Mouse (Mus musculus) left cerebral cortex, postnatal 25 days (tissue): ENCODE results near the gene 2900026A02Rik. TPM values are rescaled to one million over a fixed set of nuclear protein-coding genes. Genes with fewer than 3 reads are reported as not detected.
A peak's percentile ranks its signal among the peaks of the same experiment; 100 is the strongest.

Experiments
- DNase-seq, 2 experiments: peaks; one replicate each; pipeline ENCODE4 v3.0.0; 2022; ENCODE audit warnings: low spot score in 2 of 2, mixed read lengths in 1 of 2
- intact Hi-C: fragments of 180-260 bp; cut with DNase I; formaldehyde crosslinking; loops from one replicate; pipeline ENCODE4 v1.15.1; 2025
- total RNA-seq, 2 experiments: library from RNA; stranded (reverse); gene quantifications; 2 replicates each; pipeline ENCODE4 v1.2.3; 2021

2900026A02Rik gene
- total RNA-seq, 2 experiments from 2014 or later, result 39.0 to 44.7 TPM

DNA sequence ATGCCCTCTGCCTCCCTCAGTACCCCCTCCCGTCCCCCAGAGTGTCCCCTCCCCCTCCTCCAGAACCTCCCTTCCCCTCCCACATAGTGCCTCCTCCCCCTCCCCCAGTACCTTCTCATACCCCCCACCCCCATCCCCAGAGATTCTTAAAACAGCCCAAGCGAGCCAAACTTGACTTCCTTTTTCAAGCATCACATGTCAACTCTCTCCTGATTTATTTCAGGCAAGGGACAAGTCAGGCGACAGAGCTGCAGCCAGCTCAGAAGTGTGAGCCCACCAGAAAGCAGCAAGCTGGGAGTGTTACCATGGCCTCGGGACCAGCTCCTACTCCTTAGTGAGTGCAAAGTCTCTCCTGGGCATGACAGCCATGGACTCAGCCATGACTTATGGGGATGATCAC is 109.7 kb downstream of the 2900026A02Rik start:
- DNase-seq, result no peak
- intact Hi-C loops, result loop anchor here (2.0 kb wide), 1 partner anchor 43 kb away; no protein-coding TSS in a partner anchor

DNA sequence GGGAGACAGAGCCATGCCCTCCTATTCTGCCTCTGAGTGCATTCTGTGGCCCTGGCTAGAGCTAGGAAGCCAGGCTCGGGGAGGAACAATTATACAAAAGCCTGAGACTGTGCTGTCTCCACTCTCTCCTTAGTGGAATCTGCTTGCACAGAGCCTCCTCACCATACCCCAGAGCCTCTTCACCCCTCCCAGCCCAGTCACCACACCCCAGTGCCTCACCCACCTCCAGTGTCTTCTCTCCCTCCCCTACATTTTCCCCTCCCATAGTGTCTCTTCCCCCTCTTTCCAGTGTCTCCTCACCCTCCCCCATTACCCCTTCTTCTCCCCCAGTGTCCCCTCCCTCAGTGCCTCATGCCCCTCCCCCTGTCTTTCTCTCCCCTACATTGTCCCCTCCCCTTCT is 110.1 kb downstream of the 2900026A02Rik start:
- no peak for DNase-seq
- intact Hi-C loops, result loop anchor here (2.0 kb wide), 1 partner anchor 44 kb away; no protein-coding TSS in a partner anchor

DNA sequence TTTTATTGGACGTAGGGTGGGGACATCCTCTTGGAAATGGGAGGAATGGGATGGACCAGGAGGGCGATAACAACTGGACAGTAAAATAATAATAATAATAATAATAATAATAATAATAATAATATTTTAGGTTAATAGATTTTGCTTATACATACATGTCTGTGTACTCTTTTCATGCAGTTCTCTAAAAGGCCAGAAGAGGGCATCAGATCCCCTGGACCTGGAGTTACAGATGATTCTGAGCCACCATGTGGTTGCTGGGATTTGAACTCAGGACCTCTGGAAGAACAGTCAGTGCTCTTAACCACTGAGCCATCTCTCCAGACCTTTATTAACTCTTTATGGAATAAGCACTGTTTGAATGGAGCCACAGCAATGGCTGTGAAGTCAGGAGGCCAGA is 111.4 kb downstream of the 2900026A02Rik start:
- intact Hi-C loops, result loop anchor here (2.0 kb wide), 1 partner anchor 45 kb away; no protein-coding TSS in a partner anchor

DNA sequence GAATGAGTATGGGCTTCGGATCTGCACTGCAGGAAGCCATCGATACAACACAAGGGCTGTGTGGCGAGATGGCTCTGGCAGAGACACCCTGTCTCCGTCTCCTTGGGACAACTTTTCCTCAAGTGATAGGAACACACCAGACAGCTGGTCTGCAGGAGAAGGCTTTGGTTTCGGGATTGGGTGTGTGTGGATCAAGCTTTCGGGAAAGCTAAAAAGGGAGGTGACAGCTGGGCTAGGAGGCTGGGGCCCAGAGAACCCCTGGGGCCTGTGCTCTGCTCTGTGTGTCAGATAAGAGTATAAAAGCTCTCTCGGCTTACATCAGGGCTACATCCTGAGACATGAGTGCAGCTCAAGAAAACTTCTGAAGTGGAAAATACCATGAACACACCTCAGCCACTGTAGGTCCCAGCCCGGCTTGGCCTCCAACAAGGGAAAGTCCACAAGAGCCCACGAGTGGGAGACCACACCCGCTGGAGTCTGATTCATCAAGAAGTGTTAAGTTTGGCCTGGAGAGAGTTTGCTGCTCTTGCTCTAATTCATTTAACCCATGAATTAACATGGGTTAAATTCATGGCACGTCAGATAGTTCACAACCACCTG is 112.8 kb downstream of the 2900026A02Rik start:
- intact Hi-C loops, result no loop called here

More for the DNA sequence above, 111.4 kb downstream of the 2900026A02Rik start:
- DNase-seq, result peak in 1 of 2 experiments; percentile 36

DNA sequence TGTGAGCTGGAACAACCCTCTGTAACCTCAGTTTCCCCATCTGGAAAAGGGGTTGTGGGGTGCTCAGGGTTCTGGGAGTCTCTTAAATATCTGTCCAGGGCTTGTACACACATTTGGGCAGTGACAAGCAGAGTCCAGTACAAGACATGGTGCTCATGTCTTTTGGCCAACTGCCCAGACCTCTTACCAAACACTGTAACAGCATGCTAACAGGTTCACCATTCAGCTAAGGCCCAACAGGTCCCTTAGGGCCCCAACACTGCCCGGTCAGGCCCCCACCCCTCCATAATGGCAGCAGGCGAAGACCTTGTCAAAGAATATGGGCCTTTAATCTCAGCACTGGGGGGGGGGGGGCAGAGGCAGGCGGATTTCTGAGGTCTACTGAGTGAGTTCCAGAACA is 113.3 kb downstream of the 2900026A02Rik start:
- intact Hi-C loops, result no loop called here
- DNase-seq, result no peak

More for the DNA sequence above, 112.8 kb downstream of the 2900026A02Rik start:
- peak in 1 of 2 experiments; percentile 35 for DNase-seq

DNA sequence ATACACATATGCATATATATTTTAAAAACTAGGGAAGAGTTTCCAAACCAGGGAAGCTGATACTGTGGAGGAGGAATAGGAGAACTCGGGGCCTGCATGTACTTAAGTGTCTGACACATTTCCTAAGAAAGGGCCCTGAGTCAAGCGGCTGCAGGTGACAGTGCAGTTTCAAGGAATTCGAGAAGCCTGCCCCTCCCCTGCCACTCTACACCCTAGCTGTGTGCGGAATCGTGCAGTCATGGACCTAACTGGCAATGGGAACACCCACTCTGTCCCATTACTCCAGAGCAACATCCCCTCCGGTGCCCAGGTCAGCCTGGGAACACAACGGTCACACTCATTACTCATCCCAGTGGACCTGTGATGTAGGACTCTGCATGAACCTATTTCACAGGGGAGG is 114.4 kb downstream of the 2900026A02Rik start:
- intact Hi-C loops, result no loop called here
- no peak for DNase-seq

DNA sequence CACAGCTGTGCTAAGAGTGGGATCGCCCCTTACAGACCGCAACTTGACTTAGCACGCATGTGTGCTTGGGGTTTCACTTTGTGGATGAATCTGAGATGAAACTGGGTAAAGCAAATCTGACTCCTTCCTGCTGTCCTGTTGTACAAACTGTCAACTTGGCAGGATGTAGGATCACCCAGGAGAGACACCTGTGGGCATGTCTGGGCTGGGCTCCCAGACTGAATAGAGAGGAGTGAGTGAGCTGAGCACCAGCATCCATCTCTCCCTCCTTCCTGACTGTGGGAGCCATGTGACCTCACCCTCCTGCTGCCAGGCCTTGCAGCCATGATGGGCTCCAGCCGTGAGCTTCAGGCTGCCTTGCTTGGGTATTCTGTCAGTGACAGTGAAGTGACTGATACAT is 115.6 kb downstream of the 2900026A02Rik start:
- intact Hi-C loops, result no loop called here
- DNase-seq, result peak in 1 of 2 experiments; percentile 25

DNA sequence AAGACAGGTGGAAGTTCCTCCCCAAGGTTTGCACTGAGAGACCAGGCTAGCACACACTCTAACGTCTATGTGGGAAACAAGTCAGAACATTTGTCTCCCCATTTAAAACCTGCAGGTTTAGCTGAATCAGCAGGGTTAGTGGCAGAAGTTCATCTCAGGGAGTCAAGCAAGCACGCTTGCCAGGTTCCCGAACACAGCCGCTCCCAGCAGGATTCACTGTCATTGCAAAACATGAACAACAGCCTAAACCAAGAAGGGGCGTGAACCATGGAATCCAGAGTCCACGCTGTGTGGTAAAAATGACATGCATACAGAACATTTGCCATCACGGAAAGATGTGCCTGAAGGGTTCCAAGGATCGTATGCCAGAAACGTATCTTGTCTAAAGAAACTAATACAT is 116.0 kb downstream of the 2900026A02Rik start:
- intact Hi-C loops, result no loop called here
- DNase-seq, result no peak

DNA sequence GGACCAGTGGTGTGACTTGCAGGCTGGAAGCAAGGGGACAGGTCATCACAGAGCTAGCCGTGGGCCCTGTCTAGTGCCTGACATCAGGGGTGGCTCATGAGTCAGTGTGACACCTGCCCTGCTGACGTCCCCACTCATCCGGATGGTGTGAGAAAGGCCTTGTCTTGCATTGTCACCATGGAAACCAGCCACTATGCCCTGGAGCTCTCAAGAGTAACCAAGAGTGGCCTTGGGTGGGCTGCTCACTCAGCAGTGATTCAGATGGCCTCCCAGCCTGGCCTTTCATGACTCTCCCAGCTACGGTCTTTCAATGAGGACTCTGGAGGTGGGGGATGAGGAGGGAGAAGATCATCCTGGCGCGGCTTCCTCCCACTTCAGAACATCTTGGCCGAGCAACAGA is 118.6 kb downstream of the 2900026A02Rik start:
- DNase-seq, result no peak
- intact Hi-C loops, result no loop called here

DNA sequence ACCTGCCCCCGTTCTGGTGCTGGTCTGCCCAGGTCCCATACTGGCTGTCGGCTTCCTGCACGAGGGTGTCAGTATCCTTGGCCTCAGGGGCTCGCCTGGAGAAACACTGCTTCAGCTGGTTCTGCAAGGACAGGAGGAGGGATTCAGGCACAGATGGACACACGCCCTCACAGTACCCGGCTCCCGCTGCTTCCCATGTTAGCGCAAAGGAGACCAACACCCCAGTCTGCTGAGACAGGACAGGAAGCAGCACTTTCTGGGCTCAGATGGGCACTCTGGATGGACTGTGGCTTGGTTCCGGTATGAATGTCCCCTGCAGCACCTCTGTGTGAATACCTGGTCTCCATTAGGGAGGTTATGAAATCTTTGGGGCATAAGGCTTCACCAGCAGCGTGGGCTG is 119.6 kb downstream of the 2900026A02Rik start:
- peak in 1 of 2 experiments; percentile 77 for DNase-seq
- intact Hi-C loops, result loop anchor here (2.0 kb wide), 1 partner anchor 35 kb away; no protein-coding TSS in a partner anchor

DNA sequence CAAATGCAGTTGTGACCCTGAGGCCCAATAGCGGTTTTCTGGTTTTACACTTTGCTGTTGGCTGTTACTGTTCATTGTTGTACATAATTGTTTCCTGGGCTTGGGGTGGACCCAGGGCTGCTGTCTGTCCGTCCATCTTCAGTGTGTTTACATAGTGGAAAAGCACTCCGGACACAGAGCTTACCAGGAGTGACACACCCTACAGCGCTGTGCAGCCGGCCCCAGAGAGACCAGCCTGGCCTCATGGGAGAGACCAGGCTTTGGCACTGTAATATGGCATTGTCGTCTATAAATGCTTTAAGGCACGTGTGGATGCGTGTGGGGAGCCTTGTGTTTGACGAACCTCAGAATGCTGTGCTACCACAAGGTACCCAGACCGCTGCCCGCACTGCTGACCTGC is 120.6 kb downstream of the 2900026A02Rik start:
- DNase-seq, result no peak
- intact Hi-C loops, result loop anchor here (2.0 kb wide), 1 partner anchor 36 kb away; no protein-coding TSS in a partner anchor

DNA sequence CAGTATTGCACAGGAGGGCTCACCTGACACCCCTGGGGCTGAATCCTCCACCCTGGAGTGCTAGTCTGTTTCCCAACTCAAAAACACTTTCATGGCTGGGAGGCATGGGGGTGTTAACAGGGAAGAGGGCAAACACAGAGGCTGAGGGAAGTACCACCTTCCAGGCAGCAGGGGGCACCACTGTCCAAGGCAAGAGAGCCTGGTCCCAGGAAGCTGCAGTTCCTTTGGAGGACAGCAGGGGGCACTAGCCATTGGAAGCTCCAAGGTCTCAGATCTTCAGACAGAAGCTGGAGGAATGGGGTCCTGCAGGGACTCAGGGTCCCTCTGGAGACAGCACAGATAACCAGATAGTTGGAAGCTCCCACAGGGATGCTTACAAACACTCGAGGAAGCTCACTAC is 121.5 kb downstream of the 2900026A02Rik start:
- DNase-seq, result peak; percentile 90 to 93
- intact Hi-C loops, result loop anchor here (1.0 to 2.0 kb wide), 3 partner anchors 56 to 128 kb away; no protein-coding TSS in a partner anchor

DNA sequence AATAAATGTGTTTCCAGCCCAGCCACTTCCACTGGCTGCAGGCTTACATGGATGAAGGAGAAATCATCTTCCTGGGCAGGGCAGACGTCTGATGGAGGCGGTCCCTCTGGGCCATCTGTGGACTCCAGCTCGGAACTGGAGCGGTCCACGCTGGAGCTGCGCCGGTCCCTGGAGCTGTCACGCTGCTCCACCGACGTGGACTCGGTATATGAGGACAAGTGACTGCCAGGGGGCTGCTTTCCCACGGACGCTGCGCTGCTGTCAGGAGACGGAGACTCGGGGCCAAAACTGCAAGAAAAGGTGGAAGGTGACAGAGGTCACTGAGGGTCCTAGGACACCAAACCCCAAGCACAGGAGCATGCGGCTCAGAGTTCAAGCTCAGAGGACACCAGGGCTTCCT is 123.5 kb downstream of the 2900026A02Rik start:
- DNase-seq, result no peak
- intact Hi-C loops, result no loop called here

DNA sequence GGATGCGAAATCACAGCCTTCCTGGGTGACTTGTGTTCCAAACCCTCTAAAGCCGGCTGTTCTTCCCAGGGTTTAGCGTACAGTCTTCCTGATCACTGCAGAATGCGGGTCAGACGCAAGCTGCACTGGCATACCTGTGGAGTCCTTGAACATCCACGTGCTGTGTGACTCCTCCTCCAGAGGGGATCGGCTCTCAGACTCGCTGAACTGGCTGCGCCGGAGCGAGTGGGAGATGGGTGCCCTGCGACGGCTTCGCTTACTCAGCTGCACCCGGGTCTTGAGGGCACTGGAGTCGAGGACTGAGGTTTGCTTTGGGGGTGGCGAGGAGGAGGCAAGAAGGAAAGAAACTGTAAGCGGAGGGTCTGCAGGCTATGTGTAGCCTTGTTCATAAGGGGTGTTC is 125.6 kb downstream of the 2900026A02Rik start:
- intact Hi-C loops, result no loop called here
- DNase-seq, result no peak

DNA sequence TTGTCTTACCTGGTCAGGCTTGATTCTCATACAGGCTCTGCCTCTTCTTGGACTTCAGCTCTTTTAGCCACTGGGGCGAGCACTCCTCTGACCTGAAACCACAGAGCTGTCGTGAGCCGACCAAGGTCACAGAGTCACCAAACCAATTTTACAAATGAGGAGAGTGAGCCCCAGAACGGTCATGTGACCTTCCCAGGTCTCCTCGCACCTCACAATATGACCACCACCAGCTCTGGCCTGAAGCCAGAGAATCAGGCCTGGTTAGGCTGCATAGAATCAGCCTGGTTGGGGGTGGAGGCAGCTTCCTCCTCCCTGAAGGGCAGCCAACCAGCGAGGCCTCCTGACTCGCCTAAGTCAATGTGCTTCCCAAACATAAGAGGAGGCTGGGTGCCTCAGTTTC is 128.6 kb downstream of the 2900026A02Rik start:
- intact Hi-C loops, result no loop called here
- DNase-seq, result no peak

DNA sequence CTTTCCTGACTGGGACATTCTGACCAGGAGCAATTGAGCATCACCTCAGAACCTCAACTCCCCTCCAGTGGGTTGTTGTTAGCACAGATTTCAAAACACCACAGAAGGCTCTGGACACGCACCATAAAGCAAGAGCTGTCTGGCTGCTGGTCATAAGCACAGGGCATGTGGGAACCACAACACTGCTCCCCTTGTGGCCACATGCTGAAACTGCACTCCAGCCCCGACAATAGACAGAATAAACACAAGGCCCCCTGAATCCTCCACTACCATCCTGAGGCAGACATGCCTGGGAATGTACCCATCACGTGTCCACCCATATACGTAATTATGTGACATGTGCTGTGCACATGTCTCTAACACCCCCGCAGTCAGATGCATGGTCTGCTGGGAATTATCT is 129.9 kb downstream of the 2900026A02Rik start:
- DNase-seq, result peak in 1 of 2 experiments; percentile 60
- intact Hi-C loops, result no loop called here

DNA sequence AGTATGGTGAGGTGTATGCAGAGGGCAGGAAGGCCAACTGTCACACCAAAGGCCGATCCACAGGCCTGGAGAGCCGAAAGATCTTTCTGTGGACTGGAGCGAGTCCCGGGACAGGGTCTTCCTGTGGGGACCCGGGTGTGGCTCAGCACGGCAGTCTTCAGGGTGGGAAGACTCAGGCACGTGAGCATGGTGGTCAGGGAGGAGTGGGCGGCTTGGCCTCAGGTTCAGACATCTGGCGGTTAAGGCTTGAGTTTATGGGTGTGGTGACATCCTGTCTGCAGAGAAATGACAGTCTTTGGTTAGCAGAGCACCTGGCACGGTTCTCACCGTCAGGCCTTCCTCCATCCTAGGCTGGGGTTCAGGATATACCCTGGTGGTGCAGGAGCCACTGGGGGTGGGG is 130.3 kb downstream of the 2900026A02Rik start:
- no peak for DNase-seq
- intact Hi-C loops, result no loop called here

DNA sequence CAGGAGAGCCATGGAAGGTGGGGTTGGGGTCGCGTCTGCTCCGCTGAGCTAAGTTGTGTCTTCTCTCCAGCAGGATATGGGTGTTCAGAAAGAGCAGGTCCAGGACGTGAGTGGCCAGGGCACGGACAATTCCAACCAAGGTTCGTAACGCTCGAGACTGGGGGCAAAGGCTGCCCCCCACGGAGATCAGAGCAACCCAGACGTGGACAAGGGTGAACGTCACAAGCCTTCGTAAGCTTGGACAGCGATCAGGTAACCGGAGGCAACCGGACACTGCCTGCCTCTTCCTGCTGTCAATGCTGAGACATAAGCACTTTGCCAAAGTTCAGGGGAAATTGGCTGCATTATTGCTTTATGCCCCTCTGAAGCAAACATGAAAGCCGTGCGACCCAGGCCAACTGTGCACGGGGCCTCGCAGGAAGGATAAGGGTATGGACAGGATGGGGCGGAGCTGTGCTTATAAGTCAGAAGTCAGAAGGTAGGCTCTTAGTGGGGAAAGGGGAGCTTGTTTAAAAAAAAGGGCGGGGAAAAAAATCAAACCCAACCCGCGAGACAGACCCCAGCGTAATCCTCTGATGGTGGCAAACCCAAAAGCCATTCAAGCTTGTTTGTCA is 130.9 kb downstream of the 2900026A02Rik start:
- intact Hi-C loops, result no loop called here
- DNase-seq, result no peak

DNA sequence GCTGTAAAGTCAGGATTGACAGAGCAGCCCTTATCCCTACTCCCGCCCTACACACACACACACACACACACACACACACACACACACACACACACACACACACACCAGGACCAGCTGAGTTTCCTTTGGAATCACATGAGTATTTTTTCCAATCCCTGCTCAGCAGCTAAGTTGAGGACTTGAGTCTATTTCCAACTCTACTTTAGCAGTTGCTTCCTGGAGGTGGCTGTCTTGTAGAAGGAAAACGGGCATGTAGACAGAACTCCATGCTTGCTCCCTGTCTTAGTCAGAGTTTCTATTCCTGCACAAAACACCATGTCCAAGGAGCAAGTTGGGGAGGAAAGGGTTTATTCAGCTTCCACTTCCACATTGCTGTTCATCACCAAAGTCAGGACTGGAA is 133.6 kb downstream of the 2900026A02Rik start:
- peak in 1 of 2 experiments; percentile 76 for DNase-seq
- intact Hi-C loops, result no loop called here

DNA sequence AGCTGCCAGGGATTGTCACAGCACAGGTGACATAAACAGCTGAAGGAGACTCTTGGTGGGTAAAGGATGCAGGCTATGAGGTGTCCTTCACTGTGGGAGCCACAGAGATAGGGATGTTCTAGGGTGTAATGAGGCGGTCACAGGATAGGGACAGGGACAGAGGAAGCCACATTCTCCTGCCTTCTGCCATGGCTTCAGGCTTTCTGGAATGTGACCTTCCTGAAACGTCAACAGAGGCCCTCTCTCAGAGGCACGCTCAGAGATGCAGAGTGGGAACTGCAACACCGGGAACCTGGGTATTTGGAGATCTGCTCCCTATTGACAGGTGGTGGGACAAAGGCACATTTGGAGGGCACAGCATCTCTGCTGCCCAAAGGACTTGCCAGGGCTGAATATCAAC is 134.0 kb downstream of the 2900026A02Rik start:
- intact Hi-C loops, result no loop called here
- no peak for DNase-seq

DNA sequence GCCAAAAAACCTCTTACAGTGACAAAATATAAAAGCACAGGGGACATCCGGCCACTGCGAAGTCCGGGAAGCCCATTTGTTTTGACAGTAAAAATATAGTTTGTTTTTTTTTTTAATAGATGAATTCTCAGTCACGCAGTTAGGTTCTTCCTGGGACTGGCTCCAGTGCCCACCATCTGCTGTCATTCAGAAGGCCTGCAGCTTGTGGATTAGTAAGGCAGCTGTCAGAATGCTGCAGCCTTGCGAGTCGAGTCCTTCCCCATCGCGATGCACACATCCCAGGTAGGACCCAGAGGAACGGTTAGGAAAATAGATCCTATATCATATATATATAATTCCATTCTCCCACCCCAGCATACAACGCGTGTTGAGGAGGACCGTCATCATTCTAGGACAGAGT is 134.6 kb downstream of the 2900026A02Rik start:
- intact Hi-C loops, result no loop called here
- DNase-seq, result peak in 1 of 2 experiments; percentile 53
